Mouse (Mus musculus): ENCODE results near the gene Sept10. TPM values are rescaled to one million over a fixed set of nuclear protein-coding genes. Genes with fewer than 3 reads are reported as not detected.

Gene Sept10
- polyA plus RNA-seq, 1 experiment = 2.0 TPM

DNA sequence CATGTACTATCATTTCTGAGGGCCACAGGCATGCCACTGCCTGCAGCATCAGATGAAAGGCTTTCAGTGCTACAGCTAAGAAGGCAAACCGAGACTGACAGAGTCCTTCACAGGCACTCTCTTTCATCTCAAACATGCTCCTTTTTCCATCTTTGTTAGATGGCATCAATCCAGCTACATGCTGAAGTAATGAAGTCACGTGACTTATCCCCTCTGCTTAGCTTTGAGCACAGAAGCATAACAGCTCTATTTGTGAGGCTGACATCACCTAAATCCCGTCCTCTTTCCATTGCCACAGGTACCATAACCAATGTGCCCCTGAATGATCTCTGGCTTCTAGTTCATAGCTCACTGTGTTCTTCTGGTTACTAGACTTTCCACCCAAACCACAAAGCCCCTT lies 50.6 kb downstream of the Sept10 start:
- no peak overlapping the region for H3K4me3 ChIP-seq (ENCODE audit: extremely low read depth, insufficient read depth, insufficient read length)
- TF ChIP-seq POLR2A (IDR thresholded peaks at IDR 0.05; ENCODE audit: low read depth, low read length) (no peak), CTCF (IDR thresholded peaks at IDR 0.05; ENCODE audit: extremely low read depth, insufficient read depth, insufficient read length, insufficient replicate concordance) (no peak)
- no peaks in the 10 kb centered on the region for H3K4me1 ChIP-seq (ENCODE audit: control insufficient read depth, insufficient read depth, insufficient read length)
- DNase-seq (ENCODE audit: low read depth in 1 of 2, low spot score in 2 of 2) = no peak
- no peaks in the 10 kb centered on the region for H3K36me3 ChIP-seq (ENCODE audit: control insufficient read depth, insufficient read depth, low read length)
- H3K27ac ChIP-seq (ENCODE audit: insufficient read depth, low read length) = no peak overlapping the region
- WGBS = 72% methylated on average over 3 of the region's 3 CpGs
- no peaks in the 10 kb centered on the region for H3K27me3 ChIP-seq (ENCODE audit: control insufficient read depth, insufficient read depth, low read length)

DNA sequence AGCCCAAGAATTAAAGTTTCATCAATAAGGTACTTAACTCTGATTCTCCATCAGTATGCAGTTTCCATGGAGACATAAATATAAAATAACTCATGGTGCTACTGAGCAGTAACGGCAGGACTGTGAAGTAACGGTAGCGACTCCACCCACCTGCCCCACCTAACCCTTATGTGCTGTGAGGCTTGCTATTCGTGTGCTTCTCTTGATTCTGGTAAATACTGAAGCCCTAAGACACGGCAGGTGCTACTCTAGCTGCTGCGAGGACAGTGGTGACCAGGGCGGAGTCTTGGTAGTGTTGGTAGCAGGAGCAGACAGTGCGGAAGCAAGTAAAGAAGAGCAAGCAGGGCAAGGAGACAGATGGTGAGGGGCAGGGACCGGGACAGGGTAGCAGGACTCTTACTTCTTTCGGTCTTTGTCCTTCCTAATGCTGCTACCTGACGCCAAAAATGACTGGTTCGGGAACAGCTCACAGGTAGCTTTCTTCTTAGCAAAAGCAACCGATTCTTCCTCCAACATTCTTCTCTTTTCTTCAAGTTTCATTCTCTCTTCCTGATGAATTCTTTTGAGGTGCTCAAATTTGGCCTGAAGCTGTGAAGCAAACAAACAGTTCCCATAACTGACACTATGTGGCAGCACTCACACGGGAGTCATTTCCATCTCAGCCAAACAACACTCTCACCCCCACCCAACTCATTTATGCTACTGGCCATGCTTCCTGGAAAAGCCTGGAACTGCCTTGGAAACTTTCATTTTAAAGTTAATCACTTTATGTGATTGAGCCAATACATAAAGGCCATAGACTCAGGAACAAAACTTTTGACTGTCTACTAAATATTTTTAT lies 55.3 kb downstream of the Sept10 start:
- Histone ChIP-seq H3K27ac (ENCODE audit: insufficient read depth, low read length) (no peak overlapping the region), H3K36me3 (ENCODE audit: control insufficient read depth, insufficient read depth, low read length) (no peaks in the 10 kb centered on the region), H3K27me3 (ENCODE audit: control insufficient read depth, insufficient read depth, low read length) (no peaks in the 10 kb centered on the region), H3K4me1 (ENCODE audit: control insufficient read depth, insufficient read depth, insufficient read length) (no peaks in the 10 kb centered on the region), H3K4me3 (ENCODE audit: extremely low read depth, insufficient read depth, insufficient read length) (no peak overlapping the region)
- 77% methylated on average over 14 of the region's 14 CpGs for WGBS
- TF ChIP-seq POLR2A (IDR thresholded peaks at IDR 0.05; ENCODE audit: low read depth, low read length) = no peak
- no peak for TF ChIP-seq CTCF (IDR thresholded peaks at IDR 0.05; ENCODE audit: extremely low read depth, insufficient read depth, insufficient read length, insufficient replicate concordance)
- DNase-seq (ENCODE audit: low read depth in 1 of 2, low spot score in 2 of 2) = no peak

DNA sequence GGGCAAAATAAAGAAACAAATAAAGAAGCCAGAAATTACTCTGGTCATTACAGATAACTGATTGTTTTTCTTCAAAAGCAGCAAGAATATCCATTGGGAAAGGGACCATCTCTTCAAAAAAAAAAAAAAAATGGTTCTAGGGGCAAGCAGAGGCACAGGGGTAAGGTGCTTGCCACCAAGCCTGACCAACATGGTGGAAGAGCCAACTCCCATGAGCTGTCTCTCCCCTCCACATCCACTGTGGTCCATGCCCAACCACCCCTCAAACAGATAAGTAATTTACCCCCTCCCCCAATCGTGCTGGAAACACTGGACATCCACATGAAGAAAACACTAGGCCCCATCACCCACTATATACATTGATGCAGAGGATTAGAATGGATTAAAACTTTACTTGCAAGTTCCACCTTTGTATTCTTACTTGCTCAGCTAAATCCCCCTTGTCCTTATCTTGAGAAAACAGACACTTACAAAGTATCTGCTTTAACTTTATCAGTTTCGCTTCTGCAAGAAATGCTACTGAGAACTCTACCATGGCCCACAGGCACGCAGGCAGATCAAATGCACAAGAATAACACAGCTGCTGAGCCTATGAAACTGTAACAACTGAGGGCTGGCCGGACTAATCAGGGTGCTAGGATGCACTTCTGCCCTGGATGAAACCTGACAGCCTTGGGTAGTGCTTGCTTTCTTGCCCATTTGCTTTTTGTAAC lies 59.3 kb downstream of the Sept10 start:
- TF ChIP-seq CTCF (IDR thresholded peaks at IDR 0.05; ENCODE audit: extremely low read depth, insufficient read depth, insufficient read length, insufficient replicate concordance) = no peak
- TF ChIP-seq POLR2A (IDR thresholded peaks at IDR 0.05; ENCODE audit: low read depth, low read length) = no peak
- Histone ChIP-seq H3K4me1 (ENCODE audit: control insufficient read depth, insufficient read depth, insufficient read length) (no peaks in the 10 kb centered on the region), H3K4me3 (ENCODE audit: extremely low read depth, insufficient read depth, insufficient read length) (no peak overlapping the region), H3K27me3 (ENCODE audit: control insufficient read depth, insufficient read depth, low read length) (no peaks in the 10 kb centered on the region), H3K36me3 (ENCODE audit: control insufficient read depth, insufficient read depth, low read length) (no peaks in the 10 kb centered on the region), H3K27ac (ENCODE audit: insufficient read depth, low read length) (no peak overlapping the region)
- DNase-seq (ENCODE audit: low read depth in 1 of 2, low spot score in 2 of 2) = no peak
- 79% methylated on average over 4 of the region's 4 CpGs for WGBS

DNA sequence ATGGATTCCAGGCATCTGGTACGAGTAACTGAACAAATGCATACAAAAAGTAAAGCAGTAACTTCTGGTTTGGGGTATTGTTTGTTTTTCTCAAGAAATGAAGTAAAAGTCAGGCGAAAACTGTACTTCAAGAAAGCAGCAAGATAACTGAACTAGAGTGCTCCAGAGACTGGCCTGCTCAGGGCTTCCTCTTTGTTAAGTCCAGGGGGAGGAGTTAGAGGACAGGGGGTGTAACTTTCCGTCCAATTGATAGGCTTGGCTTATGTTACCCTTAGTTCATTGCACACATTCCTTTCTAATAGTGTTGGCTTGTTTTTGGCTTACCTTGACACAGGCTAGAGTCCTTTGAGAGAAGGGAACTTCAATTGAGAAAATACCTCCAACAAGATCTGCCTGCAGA lies 63.0 kb downstream of the Sept10 start:
- Histone ChIP-seq H3K4me3 (ENCODE audit: extremely low read depth, insufficient read depth, insufficient read length) (no peak overlapping the region), H3K27ac (ENCODE audit: insufficient read depth, low read length) (no peak overlapping the region), H3K4me1 (ENCODE audit: control insufficient read depth, insufficient read depth, insufficient read length) (no peaks in the 10 kb centered on the region), H3K27me3 (ENCODE audit: control insufficient read depth, insufficient read depth, low read length) (no peaks in the 10 kb centered on the region; the same call in 1 of the 2 replicates), H3K36me3 (ENCODE audit: control insufficient read depth, insufficient read depth, low read length) (no peaks in the 10 kb centered on the region)
- DNase-seq (ENCODE audit: low read depth in 1 of 2, low spot score in 2 of 2) = no peak
- 65% methylated on average over 3 of the region's 3 CpGs for WGBS
- TF ChIP-seq POLR2A (IDR thresholded peaks at IDR 0.05; ENCODE audit: low read depth, low read length) (no peak), CTCF (IDR thresholded peaks at IDR 0.05; ENCODE audit: extremely low read depth, insufficient read depth, insufficient read length, insufficient replicate concordance) (no peak)

DNA sequence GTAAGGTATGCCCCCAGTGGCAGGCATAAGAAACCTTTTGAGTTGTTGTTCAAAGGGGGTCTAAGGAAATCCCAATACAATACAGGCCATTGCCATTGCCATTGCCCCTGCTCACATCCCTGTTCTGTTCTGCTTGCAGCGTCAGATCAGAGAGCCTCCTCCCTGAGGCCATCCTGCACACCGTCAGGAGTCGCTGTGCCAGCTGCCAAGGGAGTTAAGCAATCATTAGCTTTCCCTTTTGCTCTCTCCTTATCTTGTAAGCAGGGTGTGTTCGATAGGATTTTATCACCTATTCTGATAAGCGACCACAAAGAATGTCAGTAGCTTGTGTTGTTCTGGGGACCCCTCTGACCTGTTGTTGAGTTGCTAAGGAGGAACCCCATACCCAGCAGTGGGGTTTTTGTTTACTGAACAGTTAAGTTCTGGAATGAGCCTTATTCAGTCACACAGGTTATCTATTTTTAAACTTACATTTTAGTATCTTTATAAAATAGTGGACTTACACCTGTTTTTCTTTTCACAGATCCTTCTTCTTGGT lies 69.0 kb downstream of the Sept10 start:
- H3K27ac ChIP-seq (ENCODE audit: insufficient read depth, low read length) = no peak overlapping the region
- 80% methylated on average over 5 of the region's 5 CpGs for WGBS
- TF ChIP-seq CTCF (IDR thresholded peaks at IDR 0.05; ENCODE audit: extremely low read depth, insufficient read depth, insufficient read length, insufficient replicate concordance) = no peak
- no peak for TF ChIP-seq POLR2A (IDR thresholded peaks at IDR 0.05; ENCODE audit: low read depth, low read length)
- no peak for DNase-seq (ENCODE audit: low read depth in 1 of 2, low spot score in 2 of 2)
- H3K36me3 ChIP-seq (ENCODE audit: control insufficient read depth, insufficient read depth, low read length) = no peaks in the 10 kb centered on the region
- no peaks in the 10 kb centered on the region; the same call in 1 of the 2 replicates for H3K27me3 ChIP-seq (ENCODE audit: control insufficient read depth, insufficient read depth, low read length)
- no peak overlapping the region for H3K4me3 ChIP-seq (ENCODE audit: extremely low read depth, insufficient read depth, insufficient read length)
- H3K4me1 ChIP-seq (ENCODE audit: control insufficient read depth, insufficient read depth, insufficient read length) = no peaks in the 10 kb centered on the region

DNA sequence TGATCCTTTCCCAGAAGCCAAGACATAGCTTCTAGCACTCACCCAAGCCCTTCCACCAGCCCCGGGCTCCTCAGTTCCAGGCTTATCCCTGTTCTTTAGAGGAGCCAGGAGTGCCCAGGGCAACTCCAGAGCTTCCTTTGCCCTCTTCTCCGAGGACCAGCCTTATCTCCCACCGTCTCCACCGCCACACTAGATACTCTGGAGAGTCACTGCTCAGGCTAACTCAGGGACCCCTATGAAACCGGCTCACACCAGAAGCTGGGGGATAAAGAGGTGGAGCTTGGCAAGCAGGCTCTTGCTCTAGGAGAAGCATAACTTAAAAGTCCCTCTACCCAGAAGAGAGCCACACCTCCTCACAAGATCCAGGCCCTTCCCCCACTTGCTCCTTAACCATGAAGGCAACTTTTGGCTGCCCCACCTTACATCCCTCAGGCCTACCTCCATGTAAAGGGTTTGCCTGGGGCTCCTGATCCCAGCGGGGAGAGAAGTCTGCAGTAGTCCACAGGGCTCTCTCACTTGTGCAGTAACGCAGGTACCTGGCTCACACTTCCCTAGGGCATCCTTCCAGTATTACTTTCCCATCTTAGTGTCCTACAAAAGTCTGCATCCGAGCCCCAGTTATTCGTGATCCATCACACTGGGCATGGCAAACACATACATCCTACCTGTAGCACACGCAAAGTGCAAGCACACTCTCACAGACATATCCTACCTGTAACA lies 70.5 kb downstream of the Sept10 start:
- no peaks in the 10 kb centered on the region; the same call in 1 of the 2 replicates for H3K27me3 ChIP-seq (ENCODE audit: control insufficient read depth, insufficient read depth, low read length)
- DNase-seq (ENCODE audit: low read depth in 1 of 2, low spot score in 2 of 2) = no peak
- 90% methylated on average over 10 of the region's 10 CpGs for WGBS
- no peaks in the 10 kb centered on the region for H3K4me1 ChIP-seq (ENCODE audit: control insufficient read depth, insufficient read depth, insufficient read length)
- TF ChIP-seq CTCF (IDR thresholded peaks at IDR 0.05; ENCODE audit: extremely low read depth, insufficient read depth, insufficient read length, insufficient replicate concordance) = no peak
- H3K4me3 ChIP-seq (ENCODE audit: extremely low read depth, insufficient read depth, insufficient read length) = no peak overlapping the region
- no peaks in the 10 kb centered on the region for H3K36me3 ChIP-seq (ENCODE audit: control insufficient read depth, insufficient read depth, low read length)
- no peak overlapping the region for H3K27ac ChIP-seq (ENCODE audit: insufficient read depth, low read length)
